Mouse (Mus musculus): Measurements from ENCODE around the gene Nsg2. TPM values are rescaled to one million over a fixed set of nuclear protein-coding genes. Genes with fewer than 3 reads are reported as not detected.

Gene Nsg2
- polyA plus RNA-seq, 1 experiment from 2014 or later: 0.25 TPM

DNA sequence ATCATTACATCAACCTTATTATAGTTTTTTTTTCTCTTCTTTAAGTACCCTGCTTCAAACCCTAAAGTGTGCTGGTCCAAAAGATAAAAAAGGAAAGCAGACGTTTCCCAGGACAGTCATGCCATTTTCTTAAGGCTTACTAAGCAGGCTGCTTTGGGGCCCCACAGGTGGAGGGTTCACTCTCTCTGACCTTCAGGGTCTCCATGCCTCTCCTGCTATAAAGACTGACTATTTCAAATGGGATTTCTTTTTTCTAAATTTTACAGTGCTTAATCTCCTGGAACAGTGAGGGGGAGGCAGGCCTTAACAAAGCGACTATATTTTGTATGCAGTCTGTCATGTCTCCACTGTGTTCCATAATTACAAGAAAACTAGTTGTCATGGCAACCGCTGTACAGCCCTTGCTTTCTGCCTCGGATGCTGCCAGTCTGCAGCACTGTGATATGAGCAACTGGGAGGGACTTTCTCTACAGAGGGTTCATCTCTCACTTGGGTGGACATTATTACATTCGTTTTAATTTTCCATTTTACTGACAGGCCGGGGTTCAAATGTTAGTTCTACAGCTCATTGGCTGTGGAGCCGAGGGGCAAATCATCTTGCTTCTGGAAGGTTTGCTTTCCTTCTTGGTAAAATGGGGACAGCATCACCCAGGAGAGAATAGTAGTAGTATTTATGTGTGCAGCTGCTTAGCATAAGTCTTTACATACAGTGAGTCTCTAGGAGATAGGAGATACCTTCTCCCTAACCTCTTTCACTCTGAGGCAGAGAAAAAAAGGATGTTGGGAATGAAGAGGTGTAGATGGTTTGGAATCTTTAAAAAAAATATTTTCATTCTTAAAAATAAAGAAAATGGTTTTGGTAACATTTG is 27.4 kb downstream of the Nsg2 start:
- H3K27ac ChIP-seq (ENCODE audit: low read depth): no peak overlapping the region
- DNase-seq (peak; percentile 57), ATAC-seq (ENCODE audit: insufficient read depth) (no peak)
- H3K27me3 ChIP-seq (ENCODE audit: insufficient read depth, low read length): no peaks in the 10 kb centered on the region
- no peak overlapping the region for H3K4me2 ChIP-seq
- no peaks in the 10 kb centered on the region for H3K36me3 ChIP-seq (ENCODE audit: insufficient read depth)
- TF ChIP-seq CTCF (IDR thresholded peaks at IDR 0.05; ENCODE audit: low read depth): no peak
- H3K9ac ChIP-seq: no peak overlapping the region
- 54% methylated on average over 7 of the region's 7 CpGs for WGBS
- H3K9me3 ChIP-seq (ENCODE audit: low read depth, low read length): no peaks in the 10 kb centered on the region
- no peak overlapping the region for H3K4me3 ChIP-seq (ENCODE audit: low read depth, low read length)
- no peaks in the 10 kb centered on the region for H3K4me1 ChIP-seq (ENCODE audit: insufficient read depth)

DNA sequence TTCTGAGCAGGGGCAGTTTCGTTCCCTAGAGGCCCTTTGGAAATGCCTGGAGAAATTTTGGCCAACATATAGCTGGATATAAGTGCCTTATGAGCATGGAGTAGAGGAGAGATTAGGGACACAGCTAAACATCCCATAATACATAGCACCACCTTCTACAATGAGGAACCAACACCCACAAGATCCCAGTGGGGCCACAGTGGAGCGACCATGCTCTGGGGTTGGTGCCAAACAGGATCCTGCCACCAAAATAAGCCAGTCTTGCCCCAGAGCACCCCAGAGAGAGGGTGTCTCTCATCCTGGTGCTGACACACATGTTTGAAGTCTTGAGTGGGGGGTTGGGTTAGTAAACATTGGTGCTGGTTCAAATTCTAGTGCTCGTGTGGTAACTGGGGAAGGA is 28.3 kb downstream of the Nsg2 start:
- Histone ChIP-seq H3K27ac (ENCODE audit: low read depth) (no peak overlapping the region), H3K9me3 (ENCODE audit: low read depth, low read length) (no peaks in the 10 kb centered on the region), H3K4me2 (no peak overlapping the region), H3K4me3 (ENCODE audit: low read depth, low read length) (no peak overlapping the region), H3K27me3 (ENCODE audit: insufficient read depth, low read length) (no peaks in the 10 kb centered on the region), H3K9ac (no peak overlapping the region), H3K36me3 (ENCODE audit: insufficient read depth) (no peaks in the 10 kb centered on the region), H3K4me1 (ENCODE audit: insufficient read depth) (no peaks in the 10 kb centered on the region)
- no peak for DNase-seq
- TF ChIP-seq CTCF (IDR thresholded peaks at IDR 0.05; ENCODE audit: low read depth): no peak
- no peak for ATAC-seq (ENCODE audit: insufficient read depth)
- 82% methylated on average over 3 of the region's 3 CpGs for WGBS

DNA sequence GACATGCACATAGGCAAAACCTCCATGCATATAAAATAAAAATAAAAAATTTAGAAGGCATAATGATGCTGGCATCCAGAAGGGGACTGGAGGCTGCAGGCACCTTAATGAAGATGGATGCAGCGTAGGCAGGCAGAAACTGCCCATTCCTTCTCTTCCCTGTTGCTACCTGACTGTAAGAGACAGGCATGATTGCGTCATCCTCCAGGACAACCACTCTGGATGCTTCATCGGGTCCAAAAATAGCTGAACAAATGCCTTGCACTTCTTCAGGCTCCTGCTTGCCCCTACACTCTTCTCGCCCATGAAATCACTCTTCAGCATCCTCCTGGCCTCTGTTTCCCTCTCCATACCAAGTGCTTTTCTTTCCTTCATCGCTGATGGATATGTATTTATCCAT is 29.1 kb downstream of the Nsg2 start:
- Histone ChIP-seq H3K36me3 (ENCODE audit: insufficient read depth) (no peaks in the 10 kb centered on the region), H3K27ac (ENCODE audit: low read depth) (no peak overlapping the region), H3K4me3 (ENCODE audit: low read depth, low read length) (no peak overlapping the region), H3K9me3 (ENCODE audit: low read depth, low read length) (no peaks in the 10 kb centered on the region), H3K4me2 (no peak overlapping the region), H3K4me1 (ENCODE audit: insufficient read depth) (no peaks in the 10 kb centered on the region), H3K9ac (no peak overlapping the region), H3K27me3 (ENCODE audit: insufficient read depth, low read length) (no peaks in the 10 kb centered on the region)
- TF ChIP-seq CTCF (IDR thresholded peaks at IDR 0.05; ENCODE audit: low read depth): no peak
- 85% methylated on average over 5 of the region's 5 CpGs for WGBS
- ATAC-seq (ENCODE audit: insufficient read depth) (no peak), DNase-seq (no peak)

DNA sequence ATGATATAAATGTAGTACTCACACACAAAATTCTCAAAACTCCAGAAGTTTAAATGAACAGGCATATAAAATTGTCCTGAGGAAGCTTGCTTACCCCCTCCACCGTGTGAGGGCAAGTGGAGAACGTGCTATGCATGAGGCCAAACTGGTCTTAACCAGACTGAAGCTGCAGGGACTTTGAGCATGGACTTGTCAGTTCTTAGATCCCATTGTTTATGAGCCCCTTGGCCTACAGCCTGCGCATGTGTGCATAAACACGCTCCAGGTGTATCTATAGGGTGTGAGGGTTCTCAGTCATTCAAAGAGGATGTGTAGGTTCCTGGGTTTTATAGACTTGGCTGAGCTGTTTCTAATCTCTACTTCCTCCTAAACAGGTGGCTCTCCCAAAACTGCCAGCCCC is 31.1 kb downstream of the Nsg2 start:
- Histone ChIP-seq H3K4me2 (no peak overlapping the region), H3K9ac (no peak overlapping the region), H3K4me1 (ENCODE audit: insufficient read depth) (no peaks in the 10 kb centered on the region), H3K27me3 (ENCODE audit: insufficient read depth, low read length) (no peaks in the 10 kb centered on the region), H3K27ac (ENCODE audit: low read depth) (no peak overlapping the region), H3K36me3 (ENCODE audit: insufficient read depth) (no peaks in the 10 kb centered on the region), H3K9me3 (ENCODE audit: low read depth, low read length) (no peaks in the 10 kb centered on the region), H3K4me3 (ENCODE audit: low read depth, low read length) (no peak overlapping the region)
- 62% methylated on average over 4 of the region's 4 CpGs for WGBS
- no peak for DNase-seq
- ATAC-seq (ENCODE audit: insufficient read depth): no peak
- no peak for TF ChIP-seq CTCF (IDR thresholded peaks at IDR 0.05; ENCODE audit: low read depth)

DNA sequence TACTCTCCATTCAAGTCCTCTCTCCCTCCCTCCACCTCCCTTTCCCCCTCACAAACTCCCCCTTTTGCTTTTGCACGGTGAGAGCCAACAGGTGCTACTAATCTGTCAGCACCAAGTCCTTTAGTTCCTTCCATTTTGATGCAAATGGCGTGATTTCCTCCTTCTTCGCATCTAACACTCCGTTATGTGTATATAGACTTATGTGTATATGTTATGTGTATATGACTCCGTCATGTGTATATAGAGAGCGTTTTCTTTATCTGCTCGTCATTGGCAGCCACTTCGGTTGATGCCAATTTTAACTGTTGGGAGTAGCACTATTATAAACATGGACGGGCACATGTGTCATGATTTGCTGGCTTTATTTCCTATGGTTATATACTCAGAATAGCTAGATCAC is 31.8 kb downstream of the Nsg2 start:
- DNase-seq (peak; percentile 75), ATAC-seq (ENCODE audit: insufficient read depth) (peak; percentile 63)
- TF ChIP-seq CTCF (IDR thresholded peaks at IDR 0.05; ENCODE audit: low read depth): no peak
- Histone ChIP-seq H3K27me3 (ENCODE audit: insufficient read depth, low read length) (no peaks in the 10 kb centered on the region), H3K4me2 (no peak overlapping the region), H3K36me3 (ENCODE audit: insufficient read depth) (no peaks in the 10 kb centered on the region), H3K4me1 (ENCODE audit: insufficient read depth) (no peaks in the 10 kb centered on the region), H3K9ac (no peak overlapping the region), H3K4me3 (ENCODE audit: low read depth, low read length) (no peak overlapping the region), H3K27ac (ENCODE audit: low read depth) (no peak overlapping the region), H3K9me3 (ENCODE audit: low read depth, low read length) (no peaks in the 10 kb centered on the region)
- 29% methylated on average over 9 of the region's 9 CpGs for WGBS

DNA sequence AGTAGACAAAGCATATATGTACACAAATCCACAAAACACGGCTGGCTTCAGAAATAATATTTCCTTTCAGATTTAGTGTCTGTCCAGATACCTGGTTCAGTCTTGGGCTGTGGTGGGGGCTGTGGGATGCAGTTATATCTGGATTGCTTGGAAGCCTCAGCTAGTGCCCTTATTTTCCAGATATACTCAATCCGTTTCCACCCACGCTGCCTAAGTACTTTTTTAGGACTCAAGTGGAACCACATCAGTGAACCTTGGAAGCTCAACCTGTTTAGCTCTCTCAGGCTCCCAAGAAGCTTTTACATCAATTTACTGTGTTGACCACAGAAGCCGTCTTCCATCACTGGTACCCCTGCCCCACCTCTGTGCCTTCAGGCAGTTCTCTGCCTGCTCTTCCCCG is 35.6 kb downstream of the Nsg2 start:
- no peaks in the 10 kb centered on the region for H3K27me3 ChIP-seq (ENCODE audit: insufficient read depth, low read length)
- no peak overlapping the region for H3K4me3 ChIP-seq (ENCODE audit: low read depth, low read length)
- 74% methylated on average over 5 of the region's 5 CpGs for WGBS
- TF ChIP-seq CTCF (IDR thresholded peaks at IDR 0.05; ENCODE audit: low read depth): no peak
- no peaks in the 10 kb centered on the region for H3K36me3 ChIP-seq (ENCODE audit: insufficient read depth)
- no peak overlapping the region for H3K9ac ChIP-seq
- H3K27ac ChIP-seq (ENCODE audit: low read depth): no peak overlapping the region
- ATAC-seq (ENCODE audit: insufficient read depth): no peak
- H3K9me3 ChIP-seq (ENCODE audit: low read depth, low read length): no peaks in the 10 kb centered on the region
- no peak for DNase-seq
- H3K4me1 ChIP-seq (ENCODE audit: insufficient read depth): no peaks in the 10 kb centered on the region
- no peak overlapping the region for H3K4me2 ChIP-seq

DNA sequence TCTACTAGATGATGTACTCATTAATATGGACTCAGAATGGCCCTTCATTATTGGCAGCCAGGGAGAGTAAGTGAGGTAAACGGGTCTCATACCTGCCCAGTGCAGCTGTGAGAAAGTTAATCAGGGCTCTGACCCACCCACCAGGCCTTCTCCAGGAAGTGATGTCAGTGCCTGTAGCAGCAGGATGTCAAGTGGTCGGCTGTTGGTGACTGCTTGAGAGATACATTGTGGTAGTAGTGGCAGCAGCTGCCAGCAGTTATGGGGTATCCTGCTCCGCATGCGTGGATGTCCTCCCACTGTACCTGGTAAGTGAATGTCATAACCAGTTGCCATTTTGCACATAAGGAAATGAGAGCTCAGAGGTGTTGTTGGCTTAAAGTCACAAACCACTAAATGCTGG is 39.4 kb downstream of the Nsg2 start:
- no peaks in the 10 kb centered on the region for H3K9me3 ChIP-seq (ENCODE audit: low read depth, low read length)
- no peak overlapping the region for H3K9ac ChIP-seq
- no peak overlapping the region for H3K4me2 ChIP-seq
- 44% methylated on average over 4 of the region's 4 CpGs for WGBS
- DNase-seq (no peak), ATAC-seq (ENCODE audit: insufficient read depth) (no peak)
- H3K4me1 ChIP-seq (ENCODE audit: insufficient read depth): no peaks in the 10 kb centered on the region
- no peaks in the 10 kb centered on the region for H3K36me3 ChIP-seq (ENCODE audit: insufficient read depth)
- no peak overlapping the region for H3K27ac ChIP-seq (ENCODE audit: low read depth)
- H3K27me3 ChIP-seq (ENCODE audit: insufficient read depth, low read length): no peaks in the 10 kb centered on the region
- TF ChIP-seq CTCF (IDR thresholded peaks at IDR 0.05; ENCODE audit: low read depth): no peak
- no peak overlapping the region for H3K4me3 ChIP-seq (ENCODE audit: low read depth, low read length)
